Mouse (Mus musculus) limb, embryonic 13.5 days (tissue): ENCODE results near the gene She. TPM values are rescaled to one million over a fixed set of nuclear protein-coding genes. Genes with fewer than 3 reads are reported as not detected.

Experiments
- ATAC-seq: fragments of 200-750 bp; cut with Nextera tagmentation; 2 replicates; pipeline ENCODE4 v1.8.0; 2017; ENCODE audit warnings: low read depth, moderate number of reproducible peaks, moderate TSS enrichment; ENCODE audit not compliant: low FRiP score
- H3K27ac ChIP-seq: fragments of 300-500 bp; sonication (generic); 2 replicates; pipeline ENCODE4 v1.5.1; 2015; ENCODE audit warnings: inconsistent platforms, mild to moderate bottlenecking, moderate library complexity
- H3K27me3 ChIP-seq: fragments of 300-500 bp; sonication (generic); 2 replicates; pipeline ENCODE4 v1.6.1; 2015; ENCODE audit warnings: mild to moderate bottlenecking, inconsistent platforms
- H3K36me3 ChIP-seq: fragments of 300-500 bp; sonication (generic); 2 replicates; pipeline ENCODE4 v1.6.1; 2015; ENCODE audit warnings: inconsistent platforms, mild to moderate bottlenecking, moderate library complexity
- H3K4me1 ChIP-seq: fragments of 300-500 bp; sonication (generic); 2 replicates; pipeline ENCODE4 v1.6.1; 2015; ENCODE audit warnings: inconsistent platforms
- H3K4me2 ChIP-seq: fragments of 300-500 bp; sonication (generic); replicated peaks from 2 replicates; pipeline ENCODE4 v1.6.1; 2015; ENCODE audit warnings: inconsistent platforms, mild to moderate bottlenecking, moderate library complexity
- H3K4me3 ChIP-seq: fragments of 300-500 bp; sonication (generic); 2 replicates; pipeline ENCODE4 v1.5.1; 2015; ENCODE audit warnings: moderate library complexity, mild to moderate bottlenecking, inconsistent platforms
- H3K9ac ChIP-seq: fragments of 300-500 bp; sonication (generic); 2 replicates; pipeline ENCODE4 v1.6.1; 2015; ENCODE audit warnings: mild to moderate bottlenecking, inconsistent platforms
- H3K9me3 ChIP-seq: fragments of 300-500 bp; sonication (generic); 2 replicates; pipeline ENCODE4 v1.6.1; 2016; ENCODE audit warnings: inconsistent platforms
- WGBS: fragments of 180-500 bp; shearing (Covaris S2); methylation state at CpG from one replicate; pipeline ENCODE4 v1.1.7; 2015; 5-methylcytosine and 5-hydroxymethylcytosine counted together
- polyA plus RNA-seq: library from polyadenylated mRNA; unstranded; fragments of >200 nt; fragmentation: Nextera tagmentation; extraction: Ambion mirVana; gene quantifications from 2 replicates; pipeline ENCODE4 v1.2.1, GENCODE M21; 2015

She gene
- polyA plus RNA-seq, 1 experiment from 2014 or later, result 3.6 TPM

GRCm38 (mm10) chr3:89819897-89820296 is 11.3 kb upstream of the She start:
- H3K4me1 ChIP-seq, result no peaks in the 10 kb centered on the region
- H3K9ac ChIP-seq, result no peak overlapping the region
- 71% methylated on average over 7 of the region's 7 CpGs for WGBS
- H3K36me3 ChIP-seq, result no peaks in the 10 kb centered on the region
- H3K4me3 ChIP-seq, result no peak overlapping the region
- H3K27ac ChIP-seq, result no peak overlapping the region
- H3K4me2 ChIP-seq, result no peak overlapping the region
- ATAC-seq, result no peak
- no peaks in the 10 kb centered on the region for H3K9me3 ChIP-seq
- 0 out of 2 replicates have a peak, but pooled peaks cover 2% of the 10 kb centered on the region for H3K27me3 ChIP-seq

GRCm38 (mm10) chr3:89820311-89821095 is 10.7 kb upstream of the She start:
- Histone ChIP-seq H3K36me3 (no peaks in the 10 kb centered on the region), H3K4me1 (no peaks in the 10 kb centered on the region), H3K9me3 (no peaks in the 10 kb centered on the region), H3K27ac (no peak overlapping the region), H3K4me2 (no peak overlapping the region), H3K4me3 (no peak overlapping the region), H3K9ac (no peak overlapping the region), H3K27me3 (0 out of 2 replicates have a peak, but pooled peaks cover 5% of the 10 kb centered on the region)
- ATAC-seq, result no peak
- WGBS, result 86% methylated on average over 12 of the region's 12 CpGs

DNA sequence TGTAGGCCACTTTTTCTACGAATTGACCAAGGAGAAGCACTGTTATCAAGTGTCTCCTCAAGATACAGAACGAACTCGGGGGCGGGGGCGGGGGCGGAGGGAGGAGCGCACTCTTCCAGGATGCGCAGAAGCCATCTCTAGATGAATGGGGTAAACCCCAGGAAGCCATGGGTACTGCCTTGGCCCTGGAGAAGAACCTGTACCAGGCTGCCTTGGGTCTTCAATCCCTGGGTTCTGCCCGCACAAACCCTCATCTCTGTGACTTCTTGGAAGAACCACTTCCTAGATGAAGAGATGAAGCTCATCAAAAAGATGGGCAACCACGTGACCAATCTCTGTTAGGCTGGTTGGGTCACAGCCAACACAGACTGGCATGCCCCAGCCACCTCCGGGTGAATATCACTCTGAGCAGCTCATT is 10.1 kb upstream of the She start:
- Histone ChIP-seq H3K4me2 (no peak overlapping the region), H3K27me3 (0 out of 2 replicates have a peak, but pooled peaks cover 5% of the 10 kb centered on the region), H3K27ac (no peak overlapping the region), H3K9me3 (no peaks in the 10 kb centered on the region), H3K36me3 (no peaks in the 10 kb centered on the region), H3K4me1 (no peaks in the 10 kb centered on the region), H3K4me3 (no peak overlapping the region), H3K9ac (no peak overlapping the region)
- ATAC-seq, result no peak
- 90% methylated on average over 11 of the region's 11 CpGs for WGBS

- Histone ChIP-seq H3K36me3 (no peaks in the 10 kb centered on the region), H3K9ac (no peak overlapping the region), H3K4me3 (no peak overlapping the region), H3K4me2 (no peak overlapping the region), H3K27me3 (0 out of 2 replicates have a peak, but pooled peaks cover 5% of the 10 kb centered on the region), H3K4me1 (no peaks in the 10 kb centered on the region), H3K27ac (no peak overlapping the region), H3K9me3 (no peaks in the 10 kb centered on the region)
- 75% methylated on average over 10 of the region's 10 CpGs for WGBS
- no peak for ATAC-seq
These were observed 9.4 kb upstream of the She start for GRCm38 (mm10) chr3:89821548-89822480.

- peaks cover 5% of the 10 kb centered on the region; the same call in 1 of the 2 replicates for H3K9me3 ChIP-seq
- no peak overlapping the region for H3K4me2 ChIP-seq
- WGBS, result 51% methylated on average over 2 of the region's 2 CpGs
- H3K36me3 ChIP-seq, result no peaks in the 10 kb centered on the region
- no peak for ATAC-seq
- H3K4me1 ChIP-seq, result no peaks in the 10 kb centered on the region
- H3K27ac ChIP-seq, result no peak overlapping the region
- H3K27me3 ChIP-seq, result peaks cover 16% of the 10 kb centered on the region
- H3K4me3 ChIP-seq, result no peak overlapping the region
- H3K9ac ChIP-seq, result no peak overlapping the region
These were observed 7.6 kb upstream of the She start for GRCm38 (mm10) chr3:89823594-89823993.

DNA sequence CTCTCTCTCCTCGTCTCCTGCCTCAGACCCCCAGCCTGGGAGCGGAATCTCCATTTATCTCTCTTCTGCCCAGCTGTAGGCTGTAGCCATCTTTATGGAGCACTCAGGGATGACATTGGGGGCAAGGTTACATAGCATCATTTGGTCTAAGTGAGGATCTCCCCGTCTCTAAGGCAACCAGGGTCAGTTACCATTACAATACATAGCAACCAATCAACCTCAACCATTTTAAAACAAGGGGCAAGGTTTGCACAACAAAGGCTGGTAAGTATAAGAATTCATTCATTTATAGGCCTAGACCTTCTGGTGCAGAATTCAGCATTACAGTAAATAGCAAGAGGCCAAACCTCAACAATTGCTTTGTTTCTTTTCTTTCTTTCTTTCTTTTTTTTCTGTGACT is 4.9 kb upstream of the She start:
- Histone ChIP-seq H3K4me3 (no peak overlapping the region), H3K9me3 (peaks cover 5% of the 10 kb centered on the region; the same call in 1 of the 2 replicates), H3K36me3 (no peaks in the 10 kb centered on the region), H3K4me1 (0 out of 2 replicates have a peak, but pooled peaks cover 5% of the 10 kb centered on the region), H3K27ac (no peak overlapping the region), H3K4me2 (no peak overlapping the region), H3K9ac (no peak overlapping the region), H3K27me3 (peaks cover 43% of the 10 kb centered on the region)
- ATAC-seq, result no peak
- 69% methylated on average over 3 of the region's 3 CpGs for WGBS

- no peak for ATAC-seq
- Histone ChIP-seq H3K4me3 (no peak overlapping the region), H3K27ac (no peak overlapping the region; the same call in 1 of the 2 replicates), H3K4me2 (no peak overlapping the region), H3K36me3 (no peaks in the 10 kb centered on the region), H3K9me3 (no peaks in the 10 kb centered on the region), H3K9ac (no peak overlapping the region), H3K4me1 (peaks cover 10% of the 10 kb centered on the region), H3K27me3 (peaks cover 53% of the 10 kb centered on the region)
- 39% methylated on average over 8 of the region's 8 CpGs for WGBS
These were observed 4.2 kb downstream of the She start for GRCm38 (mm10) chr3:89835362-89835761.

GRCm38 (mm10) chr3:89842258-89842657 is 11.1 kb downstream of the She start:
- Histone ChIP-seq H3K4me3 (no peak overlapping the region), H3K9me3 (peaks cover 6% of the 10 kb centered on the region; the same call in 1 of the 2 replicates), H3K27me3 (no peaks in the 10 kb centered on the region), H3K4me2 (no peak overlapping the region), H3K4me1 (peaks cover 5% of the 10 kb centered on the region; the same call in 1 of the 2 replicates), H3K36me3 (no peaks in the 10 kb centered on the region), H3K27ac (no peak overlapping the region), H3K9ac (no peak overlapping the region)
- ATAC-seq, result no peak
- WGBS, result 76% methylated on average over 4 of the region's 4 CpGs

DNA sequence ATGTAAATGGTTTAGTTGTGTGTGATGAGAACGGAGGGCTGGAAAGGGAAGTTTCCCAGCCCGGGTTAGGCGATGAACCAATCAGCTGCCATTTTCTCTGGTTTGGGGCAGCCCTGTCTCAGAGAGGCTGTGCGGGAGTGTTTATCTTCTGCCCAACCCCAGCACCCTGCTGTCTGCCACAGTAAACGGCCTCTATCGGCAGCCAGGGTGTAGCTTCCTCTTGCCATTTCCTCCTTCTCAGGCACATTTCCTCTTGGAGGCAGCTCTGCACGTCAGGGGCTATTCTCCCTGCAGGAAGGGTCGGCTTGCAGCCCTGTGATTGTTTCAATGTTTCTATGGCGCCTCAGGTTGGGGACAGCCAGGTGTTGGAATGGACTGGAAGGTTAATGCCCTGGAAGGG is 12.0 kb downstream of the She start:
- WGBS, result 61% methylated on average over 9 of the region's 9 CpGs
- Histone ChIP-seq H3K27ac (no peak overlapping the region), H3K27me3 (no peaks in the 10 kb centered on the region), H3K36me3 (no peaks in the 10 kb centered on the region), H3K9ac (no peak overlapping the region), H3K4me1 (peaks cover 5% of the 10 kb centered on the region; the same call in 1 of the 2 replicates), H3K4me3 (no peak overlapping the region), H3K9me3 (peaks cover 6% of the 10 kb centered on the region; the same call in 1 of the 2 replicates), H3K4me2 (no peak overlapping the region)
- no peak for ATAC-seq

DNA sequence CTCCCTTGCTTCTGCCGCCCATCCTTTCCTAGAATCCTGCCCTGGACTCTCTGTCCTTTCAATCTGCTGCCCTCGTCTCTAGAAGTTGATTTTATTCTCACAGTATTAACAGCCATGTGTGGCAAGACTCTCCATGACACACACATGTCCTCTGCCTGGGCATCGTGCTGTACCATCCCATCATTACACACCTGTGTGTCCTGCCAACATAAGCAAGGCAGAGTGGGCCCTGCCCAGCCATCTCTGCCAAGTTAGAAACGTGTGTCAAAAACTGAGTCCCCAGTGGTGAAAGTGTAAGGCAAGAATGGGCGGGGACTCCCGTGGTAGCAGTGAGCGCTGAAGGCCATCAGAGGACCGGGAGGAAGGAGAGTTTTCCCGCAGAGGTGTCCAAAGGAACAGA is 14.6 kb downstream of the She start:
- peaks cover 5% of the 10 kb centered on the region; the same call in 1 of the 2 replicates for H3K4me1 ChIP-seq
- H3K9me3 ChIP-seq, result peaks cover 6% of the 10 kb centered on the region; the same call in 1 of the 2 replicates
- no peak overlapping the region for H3K9ac ChIP-seq
- WGBS, result 79% methylated on average over 9 of the region's 9 CpGs
- H3K4me3 ChIP-seq, result no peak overlapping the region
- H3K27ac ChIP-seq, result no peak overlapping the region
- ATAC-seq, result no peak
- H3K27me3 ChIP-seq, result no peaks in the 10 kb centered on the region
- H3K4me2 ChIP-seq, result no peak overlapping the region
- H3K36me3 ChIP-seq, result no peaks in the 10 kb centered on the region

DNA sequence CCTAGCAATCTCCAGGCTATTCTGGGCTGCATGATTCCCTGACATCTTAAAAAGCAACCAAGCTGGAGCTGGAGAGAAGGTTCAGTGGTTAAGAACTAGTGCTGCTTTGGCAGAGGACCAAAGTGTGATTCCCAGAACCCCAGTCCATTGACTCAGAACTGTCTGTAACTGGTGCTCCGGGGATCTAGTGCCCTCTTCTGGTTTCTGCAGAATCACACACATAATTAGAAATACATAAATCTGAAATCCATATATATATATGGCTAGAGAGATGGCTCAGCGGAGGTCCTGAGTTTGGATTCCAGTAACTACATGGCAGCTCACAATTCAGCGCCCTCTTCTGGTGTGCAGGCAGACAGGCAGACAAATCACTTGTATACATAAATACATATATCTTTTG is 16.0 kb downstream of the She start:
- H3K36me3 ChIP-seq, result no peaks in the 10 kb centered on the region
- 80% methylated on average over 3 of the region's 3 CpGs for WGBS
- H3K4me3 ChIP-seq, result no peak overlapping the region
- H3K4me1 ChIP-seq, result peaks cover 5% of the 10 kb centered on the region; the same call in 1 of the 2 replicates
- H3K27me3 ChIP-seq, result no peaks in the 10 kb centered on the region
- no peak overlapping the region for H3K4me2 ChIP-seq
- H3K27ac ChIP-seq, result no peak overlapping the region
- ATAC-seq, result no peak
- H3K9ac ChIP-seq, result no peak overlapping the region
- peaks cover 3% of the 10 kb centered on the region; the same call in 1 of the 2 replicates for H3K9me3 ChIP-seq

- Histone ChIP-seq H3K27ac (no peak overlapping the region), H3K27me3 (no peaks in the 10 kb centered on the region), H3K36me3 (no peaks in the 10 kb centered on the region), H3K9ac (no peak overlapping the region), H3K4me3 (no peak overlapping the region), H3K4me1 (peaks cover 5% of the 10 kb centered on the region; the same call in 1 of the 2 replicates), H3K4me2 (no peak overlapping the region), H3K9me3 (no peaks in the 10 kb centered on the region)
- no peak for ATAC-seq
- 78% methylated on average over 6 of the region's 6 CpGs for WGBS
These were observed 16.4 kb downstream of the She start for GRCm38 (mm10) chr3:89847596-89847995.
